Mouse (Mus musculus) bone marrow, adult 2 months (tissue): Measurements from ENCODE around the gene Tifab.

Experiments used
- CTCF ChIP-seq: fragments of 200-500 bp; IDR thresholded peaks from 2 replicates; pipeline ENCODE4 v1.5.1; 2011; ENCODE audit warnings: low read length, control low read depth; ENCODE audit not compliant: control insufficient read depth, insufficient read depth
- POLR2A ChIP-seq: fragments of 200-500 bp; IDR thresholded peaks from 2 replicates; pipeline ENCODE4 v1.6.1; 2011; ENCODE audit warnings: low read depth, mild to moderate bottlenecking, control low read depth, low read length, borderline replicate concordance; ENCODE audit not compliant: control insufficient read depth

- TF ChIP-seq CTCF (no peak), POLR2A (no peak)
These were observed 39.4 kb downstream of the Tifab start for GRCm38 (mm10) chr13:56139167-56139751.
